Mouse (Mus musculus): ENCODE results near the gene Zar1l. TPM values are rescaled to one million over a fixed set of nuclear protein-coding genes. Genes with fewer than 3 reads are reported as not detected.
"Not testable (repeated sequence)": the region's sequence is repeated elsewhere in the genome, so short reads cannot be mapped to it uniquely, and the experiment has no call there.

Zar1l gene
- polyA plus RNA-seq, 1 experiment from 2014 or later = not detected

DNA sequence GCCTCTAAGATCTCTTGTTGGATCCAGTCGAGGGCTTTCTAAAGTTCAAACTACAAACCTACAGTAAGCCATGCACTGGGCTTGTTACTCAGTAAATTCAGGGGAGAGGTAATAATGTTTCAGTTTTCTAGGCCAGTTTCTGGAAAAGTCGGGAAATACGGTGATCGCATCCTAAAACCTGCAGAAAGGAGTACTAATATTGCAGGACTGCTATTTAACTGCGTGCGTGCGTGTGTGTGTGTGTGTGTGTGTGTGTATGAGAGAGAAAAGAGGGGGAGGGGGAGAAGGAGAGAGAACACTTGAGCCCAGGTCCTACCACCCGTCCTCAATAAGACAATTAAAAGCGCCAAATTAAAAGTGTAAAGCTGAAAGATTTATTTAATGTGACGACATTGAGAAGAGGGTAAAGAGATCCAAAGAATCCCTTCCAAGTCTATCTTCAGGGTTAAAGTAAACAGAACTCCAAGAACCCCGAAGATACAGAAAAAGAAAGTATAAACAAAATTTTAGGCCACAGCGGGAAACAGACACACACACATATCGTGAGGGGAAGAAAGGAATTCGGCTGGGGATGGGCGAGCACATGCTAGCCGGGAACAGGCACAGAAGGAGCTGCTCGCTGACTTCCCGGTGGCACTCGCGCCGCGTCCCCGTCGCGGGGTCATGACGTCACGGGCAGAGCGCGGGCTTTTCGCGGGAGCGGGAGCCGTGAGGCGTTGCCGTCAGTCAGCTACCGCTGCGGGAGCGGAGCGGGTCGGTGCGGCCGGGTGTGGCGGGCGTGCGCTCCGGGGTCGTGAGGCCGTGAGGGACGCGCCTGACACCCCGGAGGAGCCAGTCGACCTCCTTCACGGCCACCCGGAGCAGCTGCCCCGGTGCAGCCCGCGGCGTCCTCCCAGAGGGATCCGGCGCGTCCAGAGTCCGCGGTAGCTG, 4.2 kb upstream of the Zar1l start, which contains the start of gene Brca2:
TSS of gene Brca2 (plus strand) at position 694 of the 930 bp plus-strand sequence.
- Histone ChIP-seq H3K4me1 (peaks cover 23% of the 10 kb centered on the region), H3K4me3 (peak within 1 kb of the TSS; percentile 89), H3K27ac (peak within 1 kb of the TSS; percentile 98), H3K9me3 (replicated peaks) (no peaks in the 10 kb centered on the region), H3K36me3 (peaks cover 23% of the 10 kb centered on the region), H3K27me3 (ENCODE audit: low read depth, poor library complexity, severe bottlenecking) (no peaks in the 10 kb centered on the region)
- peak; percentile 98 for DNase-seq (ENCODE audit: low spot score)
- 7% methylated on average over 62 of the region's 63 CpGs for WGBS

DNA sequence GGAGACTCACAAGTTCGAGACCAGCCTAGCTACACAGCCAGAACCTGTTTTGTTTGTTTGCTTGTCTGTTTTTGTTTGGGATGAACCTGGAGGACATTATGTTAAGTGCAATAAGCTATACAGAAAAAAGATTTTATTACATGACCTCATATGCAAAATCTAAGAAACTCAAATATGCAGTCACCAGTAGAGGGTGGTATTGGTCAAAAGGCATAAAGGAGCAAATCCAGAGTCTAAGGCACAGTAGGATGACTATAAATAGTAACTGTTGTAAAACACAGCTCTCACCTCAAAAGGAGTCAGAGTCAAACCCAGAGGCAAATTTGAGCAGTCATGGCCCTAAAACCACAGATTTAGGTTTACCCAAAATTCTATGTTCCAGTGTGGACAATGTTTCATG, 1.6 kb upstream of the Zar1l start:
- DNase-seq (ENCODE audit: low spot score) = no peak
- 91% methylated on average over 1 of the region's 1 CpGs for WGBS
- Histone ChIP-seq H3K4me3 (no peak overlapping the region), H3K4me1 (peaks cover 23% of the 10 kb centered on the region), H3K36me3 (0 out of 2 replicates have a peak, but pooled peaks cover 5% of the 10 kb centered on the region), H3K27me3 (ENCODE audit: low read depth, poor library complexity, severe bottlenecking) (no peaks in the 10 kb centered on the region), H3K9me3 (replicated peaks) (no peaks in the 10 kb centered on the region), H3K27ac (no peak overlapping the region)

DNA sequence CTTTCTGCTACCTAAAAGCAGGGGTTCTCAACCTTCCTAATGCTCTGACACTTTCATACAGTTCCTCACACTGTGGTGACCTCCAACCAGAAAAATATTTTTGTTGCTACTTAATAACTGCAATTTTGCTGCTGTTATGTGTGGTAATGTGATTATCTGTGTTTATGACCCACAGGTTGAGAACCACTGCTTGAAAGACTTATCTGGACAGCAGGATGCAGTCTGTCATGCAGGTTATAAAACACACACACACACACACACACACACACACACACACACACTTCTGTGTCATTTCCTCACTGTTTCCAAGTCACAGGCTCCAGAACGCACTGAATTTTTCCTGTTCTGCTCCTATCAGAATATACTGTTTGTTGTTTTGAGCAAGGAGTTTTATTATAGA, 3.9 kb downstream of the Zar1l start:
- Histone ChIP-seq H3K36me3 (no peaks in the 10 kb centered on the region), H3K9me3 (replicated peaks) (no peaks in the 10 kb centered on the region), H3K27me3 (ENCODE audit: low read depth, poor library complexity, severe bottlenecking) (no peaks in the 10 kb centered on the region), H3K27ac (no peak overlapping the region), H3K4me1 (0 out of 2 replicates have a peak, but pooled peaks cover 7% of the 10 kb centered on the region), H3K4me3 (no peak overlapping the region)
- peak; percentile 8 for DNase-seq (ENCODE audit: low spot score)
- WGBS = 81% methylated on average over 1 of the region's 1 CpGs

DNA sequence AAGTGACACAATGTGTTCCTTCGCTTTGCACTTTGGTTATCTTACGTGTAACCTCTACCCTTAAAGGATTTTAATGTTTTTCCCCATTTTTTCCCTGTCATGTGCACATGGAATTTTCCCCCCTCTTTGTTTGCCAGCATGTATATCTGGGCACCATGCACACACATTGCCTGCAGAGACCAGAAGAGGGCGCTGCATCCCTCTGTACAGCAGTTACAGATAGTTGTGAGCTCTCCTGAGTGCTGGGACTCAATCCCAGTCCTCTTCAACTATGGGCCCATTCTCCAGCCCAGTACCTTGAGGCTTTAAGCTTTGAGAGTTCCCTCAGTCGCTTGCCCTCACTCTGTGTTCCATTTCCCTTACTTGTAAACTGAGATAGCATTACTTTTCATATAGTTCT, 4.7 kb downstream of the Zar1l start:
- no peak overlapping the region for H3K4me3 ChIP-seq
- peak; percentile 15 for DNase-seq (ENCODE audit: low spot score)
- no peaks in the 10 kb centered on the region for H3K36me3 ChIP-seq
- no peaks in the 10 kb centered on the region for H3K9me3 ChIP-seq (replicated peaks)
- 77% methylated on average over 4 of the region's 4 CpGs for WGBS
- H3K27me3 ChIP-seq (ENCODE audit: low read depth, poor library complexity, severe bottlenecking) = no peaks in the 10 kb centered on the region
- H3K4me1 ChIP-seq = 0 out of 2 replicates have a peak, but pooled peaks cover 7% of the 10 kb centered on the region
- H3K27ac ChIP-seq = no peak overlapping the region

DNA sequence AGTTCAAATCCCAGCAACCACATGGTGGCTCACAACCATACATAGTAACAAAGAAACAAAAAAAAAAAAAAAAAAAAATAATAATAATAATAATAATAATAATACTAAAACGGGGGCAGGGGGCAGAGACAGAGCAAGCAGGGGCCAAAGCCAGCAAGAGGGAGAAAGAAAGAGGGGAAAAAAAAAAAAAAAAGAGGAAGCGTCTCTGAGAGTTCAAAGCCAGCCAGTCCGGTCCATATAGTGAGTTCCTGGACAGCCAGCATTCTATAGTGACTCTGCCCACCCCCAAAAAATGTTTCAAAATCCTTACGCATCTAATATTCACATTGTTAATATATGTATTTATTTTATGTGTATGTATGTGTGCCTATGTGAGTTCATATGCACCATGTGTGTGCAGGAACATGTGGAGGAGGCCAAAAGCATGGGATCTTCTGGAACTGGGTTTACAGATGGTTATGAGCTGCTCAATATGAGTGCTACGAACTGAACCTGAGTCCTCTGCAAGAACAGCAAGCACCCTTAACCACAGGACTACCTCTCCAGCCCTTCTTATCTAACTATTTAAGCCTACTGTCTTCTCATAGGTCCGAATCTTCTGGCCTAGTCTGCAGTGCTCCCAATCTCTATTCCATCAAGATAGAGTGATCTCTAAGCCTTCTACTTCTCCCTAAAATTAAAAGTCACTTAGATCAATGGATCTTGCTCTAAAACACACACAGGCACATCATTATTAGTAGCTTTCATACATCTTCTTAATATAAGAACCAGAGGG, 7.3 kb downstream of the Zar1l start:
- H3K4me3 ChIP-seq = no peak overlapping the region
- H3K27me3 ChIP-seq (ENCODE audit: low read depth, poor library complexity, severe bottlenecking) = no peaks in the 10 kb centered on the region
- H3K4me1 ChIP-seq = no peaks in the 10 kb centered on the region
- no peak for DNase-seq (ENCODE audit: low spot score)
- WGBS = 88% methylated on average over 6 of the region's 6 CpGs
- no peak overlapping the region for H3K27ac ChIP-seq
- H3K9me3 ChIP-seq (replicated peaks) = no peaks in the 10 kb centered on the region
- no peaks in the 10 kb centered on the region for H3K36me3 ChIP-seq

DNA sequence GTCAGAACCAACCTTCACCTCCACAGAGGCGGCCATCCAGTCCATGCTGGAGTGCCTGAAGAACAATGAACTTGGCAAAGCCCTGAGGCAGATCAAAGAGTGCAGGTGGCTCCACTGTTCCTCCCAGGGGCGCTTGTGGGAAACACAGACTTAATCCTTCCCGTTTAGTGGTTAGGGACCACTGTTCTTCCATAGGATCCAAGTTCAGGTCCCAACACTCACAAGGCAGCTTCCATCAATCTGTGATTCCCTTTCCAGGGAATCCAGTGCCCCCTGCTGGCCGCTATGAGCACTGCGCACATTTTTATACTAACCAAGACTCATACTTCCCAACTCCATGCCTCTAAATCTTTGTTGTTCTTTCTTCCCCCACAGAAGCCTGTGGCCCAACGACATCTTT, 22.2 kb downstream of the Zar1l start:
- 45% methylated on average over 6 of the region's 6 CpGs for WGBS
- Histone ChIP-seq H3K4me1 (no peaks in the 10 kb centered on the region), H3K27ac (no peak overlapping the region), H3K27me3 (ENCODE audit: low read depth, poor library complexity, severe bottlenecking) (no peaks in the 10 kb centered on the region), H3K4me3 (no peak overlapping the region), H3K9me3 (replicated peaks) (no peaks in the 10 kb centered on the region), H3K36me3 (no peaks in the 10 kb centered on the region)
- DNase-seq (ENCODE audit: low spot score) = peak; percentile 40

DNA sequence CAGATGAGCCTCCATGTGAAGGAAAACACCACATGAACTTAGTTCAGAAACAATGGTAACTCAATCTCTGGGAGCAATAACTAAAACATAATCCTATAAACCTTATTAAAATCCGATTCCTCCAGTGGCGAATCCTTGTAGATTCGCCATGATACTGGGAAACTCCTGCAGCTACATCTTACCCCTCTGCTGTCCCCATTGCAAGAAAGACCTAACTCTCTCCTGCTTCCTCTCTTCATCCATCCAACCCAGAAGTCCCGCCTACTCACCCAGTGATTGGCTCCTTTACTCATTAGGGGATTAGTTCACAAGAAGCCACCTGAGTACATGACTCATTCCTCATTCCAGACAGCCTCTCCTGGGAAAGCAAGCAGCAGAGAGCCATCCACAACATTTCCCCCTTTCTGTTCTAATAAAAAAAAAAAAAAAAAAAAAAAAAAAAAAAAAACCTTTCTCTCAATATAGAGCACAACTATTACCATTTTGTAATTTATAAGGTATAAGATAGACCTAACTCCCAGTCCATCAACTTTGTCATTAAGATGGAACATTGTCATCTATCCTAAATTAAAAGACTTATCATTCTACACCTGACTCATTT, 26.3 kb downstream of the Zar1l start:
- H3K4me3 ChIP-seq; H3K4me1 ChIP-seq; H3K9me3 ChIP-seq (replicated peaks); H3K36me3 ChIP-seq; DNase-seq (ENCODE audit: low spot score); H3K27me3 ChIP-seq (ENCODE audit: low read depth, poor library complexity, severe bottlenecking); H3K27ac ChIP-seq: not testable (repeated sequence)
- 85% methylated on average over 4 of the region's 4 CpGs for WGBS

DNA sequence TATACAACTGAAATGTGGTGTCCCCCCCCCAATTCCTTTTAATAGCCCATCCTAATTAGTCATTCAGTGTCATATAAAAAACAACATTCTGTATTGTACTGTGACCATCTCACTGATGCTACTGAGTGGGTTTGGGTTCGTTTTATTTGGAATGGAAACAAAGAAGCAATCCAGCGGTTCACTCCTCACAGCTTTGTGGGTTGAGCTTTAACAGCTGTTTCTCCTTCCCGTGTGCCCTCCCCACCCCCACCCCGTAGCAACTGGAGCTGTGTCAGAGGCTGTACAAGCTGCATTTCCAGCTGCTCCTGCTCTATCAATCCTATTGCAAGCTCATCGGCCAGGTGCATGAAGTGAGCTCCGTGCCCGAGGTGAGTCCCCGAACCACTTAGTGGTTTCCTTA, 27.1 kb downstream of the Zar1l start:
- 0 out of 2 replicates have a peak overlapping the region, but pooled peaks have one; percentile 50 for H3K27ac ChIP-seq
- 82% methylated on average over 8 of the region's 8 CpGs for WGBS
- no peaks in the 10 kb centered on the region for H3K27me3 ChIP-seq (ENCODE audit: low read depth, poor library complexity, severe bottlenecking)
- no peaks in the 10 kb centered on the region for H3K9me3 ChIP-seq (replicated peaks)
- no peak for DNase-seq (ENCODE audit: low spot score)
- H3K36me3 ChIP-seq = no peaks in the 10 kb centered on the region
- no peaks in the 10 kb centered on the region for H3K4me1 ChIP-seq
- no peak overlapping the region for H3K4me3 ChIP-seq

DNA sequence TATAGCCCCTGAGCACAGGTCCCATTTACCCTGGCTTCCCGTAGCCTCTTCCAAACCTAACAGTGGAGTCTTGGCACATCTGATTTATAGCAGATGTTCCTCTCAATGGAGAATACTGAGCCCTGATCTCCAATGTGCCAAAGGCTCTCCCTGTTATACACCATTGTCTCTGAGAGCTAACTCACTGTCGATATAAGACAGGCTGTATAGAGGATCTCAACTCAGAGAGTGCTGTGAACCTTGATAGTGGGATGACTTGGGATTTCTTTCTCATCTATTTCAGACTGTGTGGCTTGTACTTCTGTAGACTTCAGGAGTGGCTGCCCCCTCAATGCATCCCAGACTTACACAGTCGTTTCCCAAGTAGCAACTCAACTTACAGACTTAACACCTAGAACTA, 27.7 kb downstream of the Zar1l start:
- no peak for DNase-seq (ENCODE audit: low spot score)
- Histone ChIP-seq H3K4me3 (no peak overlapping the region), H3K27me3 (ENCODE audit: low read depth, poor library complexity, severe bottlenecking) (no peaks in the 10 kb centered on the region), H3K27ac (no peak overlapping the region), H3K36me3 (no peaks in the 10 kb centered on the region), H3K9me3 (replicated peaks) (no peaks in the 10 kb centered on the region), H3K4me1 (peaks cover 2% of the 10 kb centered on the region; the same call in 1 of the 2 replicates)
- 78% methylated on average over 3 of the region's 3 CpGs for WGBS

DNA sequence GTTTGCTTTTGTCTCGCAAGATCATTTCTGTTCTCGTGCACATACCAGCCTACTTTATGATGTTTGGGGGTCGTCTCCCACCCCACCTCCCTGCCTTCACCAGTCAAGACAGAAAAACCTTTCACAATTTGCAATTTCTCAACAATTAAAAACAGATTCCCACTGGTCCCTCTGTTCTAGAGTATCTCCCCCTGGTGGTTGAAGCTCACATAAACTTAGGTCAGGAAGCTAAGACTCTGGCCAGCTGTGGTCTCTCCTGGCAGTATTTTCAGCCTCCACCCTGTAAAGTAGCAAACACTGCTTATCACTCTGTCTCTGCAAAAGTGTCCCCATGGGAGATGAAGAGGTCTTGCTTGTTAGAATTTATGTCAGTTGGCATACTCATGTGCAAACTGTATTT, 32.8 kb downstream of the Zar1l start:
- Histone ChIP-seq H3K27ac (no peak overlapping the region), H3K4me3 (no peak overlapping the region), H3K4me1 (peaks cover 7% of the 10 kb centered on the region; the same call in 1 of the 2 replicates), H3K27me3 (ENCODE audit: low read depth, poor library complexity, severe bottlenecking) (no peaks in the 10 kb centered on the region), H3K36me3 (no peaks in the 10 kb centered on the region), H3K9me3 (replicated peaks) (no peaks in the 10 kb centered on the region)
- WGBS = 49% methylated on average over 3 of the region's 3 CpGs
- DNase-seq (ENCODE audit: low spot score) = no peak

DNA sequence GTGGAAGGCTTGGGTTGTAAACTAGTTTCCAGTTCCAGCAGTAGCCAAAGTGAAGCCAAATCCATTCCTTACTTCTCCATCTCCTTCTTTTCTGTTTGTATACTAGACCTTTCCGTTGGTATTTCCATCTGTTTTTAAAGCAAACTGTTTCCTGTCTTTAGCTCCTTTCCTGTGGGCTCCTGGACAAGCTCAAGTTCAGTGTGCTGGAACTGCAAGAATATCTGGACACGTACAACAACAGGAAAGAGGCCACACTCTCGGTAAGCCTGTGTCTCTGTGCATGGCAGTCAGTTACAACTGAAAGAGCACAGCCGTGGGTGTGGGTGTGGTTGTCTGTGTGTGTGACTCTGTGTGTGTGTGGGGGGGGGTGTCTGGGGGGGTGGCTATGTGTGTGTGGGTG, 39.4 kb downstream of the Zar1l start:
- H3K27ac ChIP-seq = no peak overlapping the region
- DNase-seq (ENCODE audit: low spot score) = no peak
- no peaks in the 10 kb centered on the region for H3K27me3 ChIP-seq (ENCODE audit: low read depth, poor library complexity, severe bottlenecking)
- WGBS = 79% methylated on average over 4 of the region's 4 CpGs
- no peaks in the 10 kb centered on the region; the same call in 1 of the 2 replicates for H3K4me1 ChIP-seq
- no peaks in the 10 kb centered on the region for H3K9me3 ChIP-seq (replicated peaks)
- H3K36me3 ChIP-seq = no peaks in the 10 kb centered on the region
- no peak overlapping the region for H3K4me3 ChIP-seq

DNA sequence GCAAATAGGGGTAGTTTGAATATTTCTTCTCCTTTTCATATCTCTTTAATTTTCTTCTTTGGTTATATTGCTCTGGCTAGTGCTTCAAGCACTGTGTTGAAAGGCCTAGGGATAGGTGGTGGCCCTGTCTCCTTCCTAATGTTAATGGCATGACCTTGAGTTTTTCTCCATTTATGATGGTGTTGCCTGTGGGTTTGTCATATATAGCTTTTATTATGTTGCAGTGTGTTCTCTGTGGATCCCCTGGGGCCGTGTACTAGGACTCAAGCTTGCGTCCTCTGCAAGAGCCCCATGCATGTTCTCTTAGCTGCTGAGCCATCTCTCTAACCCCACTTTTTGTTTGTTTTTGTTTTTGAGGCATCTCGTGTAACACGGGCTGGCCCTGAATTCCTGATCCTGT, 40.6 kb downstream of the Zar1l start:
- H3K9me3 ChIP-seq (replicated peaks) = no peaks in the 10 kb centered on the region
- no peak for DNase-seq (ENCODE audit: low spot score)
- WGBS = 70% methylated on average over 4 of the region's 4 CpGs
- no peaks in the 10 kb centered on the region for H3K27me3 ChIP-seq (ENCODE audit: low read depth, poor library complexity, severe bottlenecking)
- no peak overlapping the region for H3K27ac ChIP-seq
- no peaks in the 10 kb centered on the region; the same call in 1 of the 2 replicates for H3K4me1 ChIP-seq
- H3K36me3 ChIP-seq = no peaks in the 10 kb centered on the region
- H3K4me3 ChIP-seq = no peak overlapping the region
